Mouse (Mus musculus) hindbrain, embryonic 12.5 days (tissue): ENCODE data around the gene Sorcs3. TPM values are rescaled to one million over a fixed set of nuclear protein-coding genes. Genes with fewer than 3 reads are reported as not detected.

Experiments used
- ATAC-seq: fragments of 200-750 bp; cut with Nextera tagmentation; 2 replicates; pipeline ENCODE4 v1.8.0; 2017; ENCODE audit warnings: moderate TSS enrichment; ENCODE audit not compliant: low FRiP score
- H3K27ac ChIP-seq: fragments of 300-500 bp; sonication (generic); 2 replicates; pipeline ENCODE4 v1.5.1; 2016; ENCODE audit warnings: mild to moderate bottlenecking
- H3K27me3 ChIP-seq: fragments of 300-500 bp; sonication (generic); 2 replicates; pipeline ENCODE4 v1.6.1; 2016; ENCODE audit warnings: mild to moderate bottlenecking
- H3K36me3 ChIP-seq: fragments of 300-500 bp; sonication (generic); 2 replicates; pipeline ENCODE4 v1.6.1; 2016; ENCODE audit warnings: mild to moderate bottlenecking
- H3K4me1 ChIP-seq: fragments of 300-500 bp; sonication (generic); 2 replicates; pipeline ENCODE4 v1.6.1; 2016
- H3K4me2 ChIP-seq: fragments of 300-500 bp; sonication (generic); replicated peaks from 2 replicates; pipeline ENCODE4 v1.6.1; 2016; ENCODE audit warnings: mild to moderate bottlenecking
- H3K4me3 ChIP-seq: fragments of 300-500 bp; sonication (generic); 2 replicates; pipeline ENCODE4 v1.5.1; 2016; ENCODE audit warnings: mild to moderate bottlenecking
- H3K9ac ChIP-seq: fragments of 300-500 bp; sonication (generic); 2 replicates; pipeline ENCODE4 v1.6.1; 2016; ENCODE audit warnings: mild to moderate bottlenecking, moderate library complexity
- H3K9me3 ChIP-seq: fragments of 300-500 bp; sonication (generic); replicated peaks from 2 replicates; pipeline ENCODE4 v1.6.1; 2016; ENCODE audit warnings: mild to moderate bottlenecking
- WGBS: fragments of 180-500 bp; shearing (Covaris S2); methylation state at CpG from one replicate; pipeline ENCODE4 v1.1.7; 2016; 5-methylcytosine and 5-hydroxymethylcytosine counted together
- polyA plus RNA-seq: library from polyadenylated mRNA; unstranded; fragments of >200 nt; fragmentation: Nextera tagmentation; extraction: Ambion mirVana; gene quantifications from 2 replicates; pipeline ENCODE4 v1.2.1, GENCODE M21; 2016

Gene Sorcs3
- polyA plus RNA-seq, 1 experiment from 2014 or later, result 7.6 TPM

DNA sequence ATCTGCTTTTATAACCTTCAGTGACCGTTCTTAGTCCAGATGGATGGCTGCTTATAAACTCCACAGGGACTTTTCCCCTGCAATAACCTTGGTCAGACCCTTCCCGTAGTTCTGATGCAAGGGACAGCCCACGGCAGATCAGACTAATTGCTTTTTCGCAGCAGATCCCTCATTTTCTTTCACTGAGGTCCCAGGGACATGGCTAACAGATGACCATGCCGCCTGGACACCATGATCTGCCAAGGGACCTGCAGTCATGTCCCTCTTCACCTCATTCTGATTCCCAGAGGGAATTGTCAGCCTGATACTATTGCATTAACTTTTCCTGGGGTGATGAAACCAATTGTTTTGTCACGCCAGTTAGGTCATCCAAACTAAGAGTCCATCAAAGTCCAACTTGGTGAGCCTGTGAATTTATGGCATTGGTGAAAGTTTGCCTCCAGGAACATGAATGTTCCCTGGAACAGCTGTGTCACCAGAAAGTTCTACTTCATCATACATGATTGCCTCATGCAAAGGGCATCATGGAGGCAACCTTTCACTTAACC lies 494.4 kb downstream of the Sorcs3 start:
- 54% methylated on average over 6 of the region's 6 CpGs for WGBS
- Histone ChIP-seq H3K27ac (no peak overlapping the region), H3K9me3 (no peaks in the 10 kb centered on the region), H3K36me3 (no peaks in the 10 kb centered on the region), H3K4me2 (no peak overlapping the region), H3K4me3 (no peak overlapping the region), H3K27me3 (no peaks in the 10 kb centered on the region), H3K9ac (no peak overlapping the region), H3K4me1 (peaks cover 5% of the 10 kb centered on the region; the same call in 1 of the 2 replicates)
- no peak for ATAC-seq

DNA sequence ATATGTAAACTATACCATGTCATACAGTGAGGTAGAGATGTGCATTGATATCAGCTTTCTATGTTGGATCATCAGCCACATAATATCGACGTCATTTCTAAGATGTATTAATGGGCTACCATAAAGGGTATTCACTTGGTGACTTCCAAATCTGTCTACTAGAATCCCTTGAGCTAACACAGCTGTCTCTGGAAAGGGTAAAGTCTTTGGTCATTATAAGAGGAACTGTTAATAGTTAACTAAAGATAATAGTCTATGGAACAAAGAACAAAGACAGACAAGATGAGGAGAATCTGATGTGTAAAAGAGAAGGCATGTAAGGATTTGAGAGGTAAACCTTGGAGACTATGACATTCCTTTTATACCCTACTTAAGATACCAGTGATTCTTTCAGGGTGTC lies 497.9 kb downstream of the Sorcs3 start:
- ATAC-seq, result no peak

DNA sequence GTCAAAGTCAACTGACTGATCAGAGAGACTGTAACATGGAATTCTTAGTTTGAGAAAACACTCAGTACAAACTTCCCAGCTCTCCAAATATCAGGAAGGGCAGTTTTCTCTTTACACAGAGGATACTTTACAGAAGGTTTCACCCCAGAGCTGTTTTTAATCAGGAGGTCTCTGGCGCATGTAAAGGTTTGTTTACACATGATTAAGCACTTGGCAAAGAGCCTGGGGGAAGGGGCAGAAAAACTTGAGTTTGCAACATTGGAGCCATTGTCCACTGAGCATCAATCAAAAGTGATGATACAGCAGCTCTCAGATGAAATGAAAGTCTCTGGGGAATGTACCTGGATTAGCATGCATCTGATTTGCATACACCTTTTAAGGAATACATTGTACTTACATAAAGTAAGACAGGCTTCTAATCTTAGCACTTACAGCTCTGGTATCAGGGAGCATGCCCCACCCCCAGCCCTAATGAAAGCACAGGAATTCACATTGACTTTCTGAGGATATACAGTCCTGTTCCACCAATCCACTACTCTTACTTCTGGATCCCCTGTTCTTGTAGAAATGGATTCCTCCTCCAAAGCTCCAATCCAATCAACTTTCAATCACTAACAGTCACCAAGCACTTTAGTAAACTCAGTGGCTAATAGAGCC lies 500.6 kb downstream of the Sorcs3 start:
- H3K9me3 ChIP-seq, result no peaks in the 10 kb centered on the region
- peak; percentile 48; the same call in 1 of the 2 replicates for ATAC-seq
- peaks cover 8% of the 10 kb centered on the region for H3K4me1 ChIP-seq
- no peak overlapping the region for H3K9ac ChIP-seq
- no peak overlapping the region for H3K4me2 ChIP-seq
- no peak overlapping the region for H3K4me3 ChIP-seq
- 14% methylated on average over 1 of the region's 1 CpGs for WGBS
- no peak overlapping the region for H3K27ac ChIP-seq
- no peaks in the 10 kb centered on the region for H3K36me3 ChIP-seq
- H3K27me3 ChIP-seq, result no peaks in the 10 kb centered on the region

More for the DNA sequence above, 497.9 kb downstream of the Sorcs3 start:
- no peaks in the 10 kb centered on the region for H3K36me3 ChIP-seq
- H3K4me2 ChIP-seq, result no peak overlapping the region
- no peaks in the 10 kb centered on the region for H3K27me3 ChIP-seq
- H3K9me3 ChIP-seq, result no peaks in the 10 kb centered on the region
- no peak overlapping the region for H3K9ac ChIP-seq
- H3K4me1 ChIP-seq, result peaks cover 13% of the 10 kb centered on the region
- H3K4me3 ChIP-seq, result no peak overlapping the region
- H3K27ac ChIP-seq, result no peak overlapping the region
- 93% methylated on average over 2 of the region's 2 CpGs for WGBS

DNA sequence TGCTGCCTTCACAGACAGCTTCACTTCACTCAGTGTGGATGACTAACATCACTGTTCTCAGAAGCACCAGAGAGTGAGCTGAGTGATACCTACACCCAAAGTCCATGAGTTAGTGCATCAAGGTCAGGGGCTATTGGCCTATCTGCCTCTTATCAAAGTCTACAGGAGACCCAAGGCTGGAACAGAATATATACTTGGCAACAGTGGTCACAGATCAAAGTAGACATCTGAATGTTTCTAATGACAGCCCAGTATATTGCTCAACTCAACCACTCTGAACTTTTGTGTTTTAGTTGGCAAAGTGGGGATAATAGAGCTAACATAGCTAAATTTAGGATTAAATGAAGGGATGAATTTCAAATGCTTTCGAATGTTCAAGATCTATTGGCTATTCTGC lies 501.1 kb downstream of the Sorcs3 start:
- no peak overlapping the region for H3K4me3 ChIP-seq
- H3K4me1 ChIP-seq, result peaks cover 8% of the 10 kb centered on the region
- no peak for ATAC-seq
- 89% methylated on average over 1 of the region's 1 CpGs for WGBS
- H3K9ac ChIP-seq, result no peak overlapping the region
- no peaks in the 10 kb centered on the region for H3K9me3 ChIP-seq
- H3K27me3 ChIP-seq, result no peaks in the 10 kb centered on the region
- H3K4me2 ChIP-seq, result no peak overlapping the region
- no peaks in the 10 kb centered on the region for H3K36me3 ChIP-seq
- H3K27ac ChIP-seq, result no peak overlapping the region

DNA sequence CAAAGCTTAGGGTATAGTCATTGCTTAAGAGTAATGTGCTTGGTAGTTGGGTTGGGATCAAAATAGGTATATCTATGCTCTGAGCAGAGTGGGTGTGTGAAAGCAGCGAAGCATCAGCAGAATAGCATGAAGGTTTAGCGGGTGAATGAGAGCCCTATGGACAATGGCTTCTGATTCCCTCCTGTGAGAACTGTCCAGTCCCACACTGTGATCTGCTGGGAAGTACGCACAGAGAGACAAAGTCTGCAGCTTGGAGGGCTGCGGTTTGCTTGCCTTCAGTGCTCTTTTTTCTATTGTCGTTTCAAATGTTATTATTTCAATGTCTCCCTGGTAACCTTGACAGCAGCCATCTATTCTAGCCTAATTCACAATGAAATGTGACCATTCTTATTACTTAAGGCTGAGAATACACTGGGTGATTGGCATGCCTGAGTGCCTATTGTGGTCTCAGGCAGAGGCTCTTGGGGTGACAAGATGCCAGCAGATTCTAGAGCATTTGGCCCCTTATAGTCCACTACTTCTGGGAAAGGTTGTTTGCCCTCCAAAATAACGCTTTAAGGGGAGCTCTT lies 520.1 kb downstream of the Sorcs3 start:
- no peaks in the 10 kb centered on the region for H3K27me3 ChIP-seq
- no peak overlapping the region for H3K4me3 ChIP-seq
- H3K36me3 ChIP-seq, result no peaks in the 10 kb centered on the region
- 28% methylated on average over 6 of the region's 6 CpGs for WGBS
- H3K27ac ChIP-seq, result no peak overlapping the region
- no peaks in the 10 kb centered on the region for H3K9me3 ChIP-seq
- no peak overlapping the region; the same call in 1 of the 2 replicates for H3K4me2 ChIP-seq
- no peak overlapping the region for H3K9ac ChIP-seq
- peak; percentile 72 for ATAC-seq
- H3K4me1 ChIP-seq, result peaks cover 10% of the 10 kb centered on the region

DNA sequence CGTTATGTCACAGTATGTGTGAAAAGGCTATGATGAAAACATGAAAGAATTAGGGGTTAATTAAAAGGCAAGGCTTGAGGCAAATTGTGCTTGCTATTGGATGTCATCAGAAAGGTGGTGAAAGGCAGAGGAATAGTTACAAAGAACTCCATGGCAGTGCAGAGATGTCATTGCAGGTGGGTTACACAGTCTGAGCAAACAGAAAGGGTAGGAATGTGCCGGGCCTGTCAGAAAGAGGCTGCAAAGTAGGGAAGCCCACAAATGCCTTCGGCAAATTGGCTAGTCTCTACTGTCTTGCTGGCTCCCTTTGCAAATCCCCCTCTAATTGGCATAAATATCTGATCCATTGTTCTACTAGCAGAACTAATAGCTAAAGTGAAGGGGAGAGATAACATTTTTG lies 521.2 kb downstream of the Sorcs3 start:
- no peak for ATAC-seq
- peaks cover 10% of the 10 kb centered on the region for H3K4me1 ChIP-seq
- WGBS, result 54% methylated on average over 3 of the region's 3 CpGs

DNA sequence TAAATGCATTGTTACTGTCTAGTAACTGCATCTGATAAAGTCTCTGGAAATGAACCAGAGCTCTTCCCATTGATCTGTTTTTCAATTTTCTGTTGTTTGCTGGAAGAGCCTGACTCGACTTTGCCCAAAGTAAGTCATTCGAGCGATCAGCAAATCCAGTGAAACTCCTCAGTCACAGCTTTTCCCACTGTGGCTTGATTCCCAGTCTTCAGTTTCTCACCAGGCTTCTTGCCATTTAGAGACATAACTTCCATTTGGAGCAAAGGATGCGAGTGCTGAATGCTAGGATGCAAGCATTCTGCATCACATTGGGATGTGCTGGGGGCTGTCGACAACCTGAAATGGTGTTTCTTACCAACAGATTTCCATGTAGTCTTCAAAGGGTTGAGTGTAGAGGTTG lies 521.8 kb downstream of the Sorcs3 start:
- H3K36me3 ChIP-seq, result no peaks in the 10 kb centered on the region
- 87% methylated on average over 5 of the region's 5 CpGs for WGBS

More for the DNA sequence above, 521.2 kb downstream of the Sorcs3 start:
- Histone ChIP-seq H3K9ac (no peak overlapping the region), H3K27me3 (no peaks in the 10 kb centered on the region), H3K4me2 (no peak overlapping the region), H3K36me3 (no peaks in the 10 kb centered on the region), H3K27ac (no peak overlapping the region), H3K9me3 (no peaks in the 10 kb centered on the region), H3K4me3 (no peak overlapping the region)

DNA sequence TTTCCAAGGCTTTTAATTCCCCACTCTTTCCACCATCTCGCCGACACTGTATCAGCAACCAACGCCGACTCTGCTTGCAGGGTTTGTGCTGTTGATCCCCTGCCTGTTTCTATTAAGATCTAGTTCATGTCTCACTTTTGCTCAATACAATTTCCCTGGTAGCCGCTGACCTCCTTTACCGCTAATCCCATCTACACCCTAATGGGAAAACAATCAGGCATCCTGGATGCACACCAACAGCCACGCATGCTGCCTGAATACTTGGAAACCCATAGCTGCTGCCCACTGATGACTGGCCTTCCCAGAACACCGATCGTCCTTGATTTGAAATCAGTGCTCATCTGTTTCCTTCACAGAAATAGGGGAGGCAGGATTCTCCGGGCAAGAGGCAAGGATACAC lies 525.9 kb downstream of the Sorcs3 start:
- no peaks in the 10 kb centered on the region for H3K9me3 ChIP-seq
- peaks cover 3% of the 10 kb centered on the region; the same call in 1 of the 2 replicates for H3K4me1 ChIP-seq
- H3K36me3 ChIP-seq, result no peaks in the 10 kb centered on the region
- ATAC-seq, result no peak
- no peak overlapping the region for H3K27ac ChIP-seq
- H3K4me3 ChIP-seq, result no peak overlapping the region
- H3K4me2 ChIP-seq, result no peak overlapping the region
- no peak overlapping the region for H3K9ac ChIP-seq
- 85% methylated on average over 10 of the region's 10 CpGs for WGBS
- H3K27me3 ChIP-seq, result no peaks in the 10 kb centered on the region

More for the DNA sequence above, 521.8 kb downstream of the Sorcs3 start:
- Histone ChIP-seq H3K9ac (no peak overlapping the region), H3K4me1 (peaks cover 10% of the 10 kb centered on the region), H3K4me2 (no peak overlapping the region), H3K27ac (no peak overlapping the region), H3K4me3 (no peak overlapping the region), H3K9me3 (no peaks in the 10 kb centered on the region), H3K27me3 (no peaks in the 10 kb centered on the region)
- ATAC-seq, result no peak

DNA sequence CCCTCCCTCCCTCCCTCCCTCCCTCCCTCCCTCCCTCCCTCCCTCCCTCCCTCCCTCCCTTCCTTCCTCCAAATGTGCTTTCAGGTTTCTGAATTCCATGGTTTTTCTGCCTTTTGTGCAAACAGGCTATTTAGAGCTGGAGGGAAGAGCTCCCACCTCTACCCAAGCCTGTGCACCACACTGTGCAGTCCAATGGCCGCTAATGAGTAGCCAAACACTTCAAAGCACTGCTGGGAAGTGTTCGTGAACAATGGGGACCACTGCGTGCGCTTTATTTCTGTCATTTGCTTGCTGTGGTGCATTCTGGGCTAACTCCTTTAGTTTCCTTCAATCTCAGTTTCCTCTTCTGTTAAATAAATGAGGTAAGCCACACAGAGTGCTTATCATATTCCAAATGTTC lies 528.5 kb downstream of the Sorcs3 start:
- WGBS, result 30% methylated on average over 4 of the region's 4 CpGs
- H3K36me3 ChIP-seq, result no peaks in the 10 kb centered on the region
- H3K9me3 ChIP-seq, result no peaks in the 10 kb centered on the region
- no peak overlapping the region for H3K9ac ChIP-seq
- no peak overlapping the region for H3K27ac ChIP-seq
- H3K4me3 ChIP-seq, result no peak overlapping the region
- H3K4me2 ChIP-seq, result no peak overlapping the region
- no peaks in the 10 kb centered on the region; the same call in 1 of the 2 replicates for H3K4me1 ChIP-seq
- no peaks in the 10 kb centered on the region for H3K27me3 ChIP-seq
- no peak for ATAC-seq

DNA sequence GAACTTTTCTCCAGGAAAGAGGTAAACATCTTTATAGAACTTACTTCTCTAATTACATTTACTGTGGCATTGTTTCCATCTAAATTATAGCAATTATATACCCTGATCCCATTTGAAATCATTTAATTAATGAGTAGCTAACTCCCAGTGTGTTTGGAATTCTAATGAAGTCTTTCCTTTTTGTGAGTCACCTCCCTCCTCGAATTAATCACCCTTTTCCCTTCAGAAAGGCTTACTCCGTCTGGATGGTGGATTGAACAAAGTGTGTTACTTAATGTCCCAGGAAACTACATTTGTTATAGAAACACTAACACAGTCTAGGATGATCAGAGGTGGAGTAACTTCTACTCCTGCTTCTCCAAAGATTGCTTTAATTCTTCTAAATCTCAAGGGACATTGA lies 531.7 kb downstream of the Sorcs3 start:
- Histone ChIP-seq H3K9ac (no peak overlapping the region), H3K27ac (no peak overlapping the region), H3K36me3 (no peaks in the 10 kb centered on the region), H3K27me3 (no peaks in the 10 kb centered on the region), H3K4me2 (no peak overlapping the region), H3K4me1 (no peaks in the 10 kb centered on the region; the same call in 1 of the 2 replicates), H3K4me3 (no peak overlapping the region), H3K9me3 (no peaks in the 10 kb centered on the region)
- WGBS, result 24% methylated on average over 2 of the region's 2 CpGs
- no peak for ATAC-seq

DNA sequence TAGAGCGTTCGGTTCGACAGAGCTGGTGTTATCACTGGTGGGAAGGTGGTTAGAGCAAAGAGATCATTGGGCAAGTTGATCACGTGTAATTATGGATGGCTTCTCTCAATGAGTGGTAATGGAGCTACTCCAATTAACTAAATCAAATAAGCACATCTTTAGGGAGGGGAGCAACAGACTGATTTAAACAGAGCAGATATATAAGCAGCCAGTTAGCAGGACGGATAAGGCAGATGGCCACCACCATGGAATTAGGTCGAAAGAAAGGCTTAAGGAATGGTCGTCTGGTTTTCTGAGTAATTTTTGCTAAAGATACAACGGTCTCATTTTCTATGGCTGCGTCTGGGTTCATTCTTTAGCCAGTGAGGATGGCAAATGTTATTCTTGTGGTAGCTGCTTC lies 549.3 kb downstream of the Sorcs3 start:
- H3K36me3 ChIP-seq, result no peaks in the 10 kb centered on the region
- no peaks in the 10 kb centered on the region for H3K9me3 ChIP-seq
- no peak overlapping the region for H3K9ac ChIP-seq
- no peak overlapping the region for H3K27ac ChIP-seq
- H3K4me1 ChIP-seq, result peaks cover 2% of the 10 kb centered on the region; the same call in 1 of the 2 replicates
- H3K27me3 ChIP-seq, result no peaks in the 10 kb centered on the region
- WGBS, result 81% methylated on average over 9 of the region's 9 CpGs
- no peak overlapping the region for H3K4me3 ChIP-seq
- H3K4me2 ChIP-seq, result no peak overlapping the region
- ATAC-seq, result no peak

DNA sequence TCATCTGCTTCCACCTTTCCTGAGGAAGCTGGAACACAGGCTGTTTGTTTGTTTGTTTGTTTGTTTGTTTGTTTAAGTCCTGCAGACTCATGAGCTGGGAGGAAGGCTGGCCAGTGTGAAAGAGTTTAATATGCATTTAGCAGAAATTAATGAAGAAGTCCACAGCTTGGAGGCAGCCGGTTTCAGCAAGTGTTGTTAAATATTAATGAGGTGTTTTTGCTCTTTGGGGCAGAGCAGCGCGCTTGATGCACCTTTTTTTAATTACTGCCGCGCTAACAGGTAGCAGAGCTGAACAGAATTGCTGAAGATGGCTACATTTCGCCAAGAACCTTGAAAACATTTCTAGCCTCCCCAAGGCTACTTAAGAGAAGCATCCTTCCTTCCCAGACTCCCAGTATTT lies 551.0 kb downstream of the Sorcs3 start:
- Histone ChIP-seq H3K27me3 (no peaks in the 10 kb centered on the region), H3K27ac (no peak overlapping the region), H3K36me3 (no peaks in the 10 kb centered on the region), H3K4me1 (peaks cover 2% of the 10 kb centered on the region; the same call in 1 of the 2 replicates), H3K9me3 (no peaks in the 10 kb centered on the region), H3K4me3 (no peak overlapping the region), H3K4me2 (no peak overlapping the region), H3K9ac (no peak overlapping the region)
- WGBS, result 67% methylated on average over 6 of the region's 6 CpGs
- no peak for ATAC-seq

DNA sequence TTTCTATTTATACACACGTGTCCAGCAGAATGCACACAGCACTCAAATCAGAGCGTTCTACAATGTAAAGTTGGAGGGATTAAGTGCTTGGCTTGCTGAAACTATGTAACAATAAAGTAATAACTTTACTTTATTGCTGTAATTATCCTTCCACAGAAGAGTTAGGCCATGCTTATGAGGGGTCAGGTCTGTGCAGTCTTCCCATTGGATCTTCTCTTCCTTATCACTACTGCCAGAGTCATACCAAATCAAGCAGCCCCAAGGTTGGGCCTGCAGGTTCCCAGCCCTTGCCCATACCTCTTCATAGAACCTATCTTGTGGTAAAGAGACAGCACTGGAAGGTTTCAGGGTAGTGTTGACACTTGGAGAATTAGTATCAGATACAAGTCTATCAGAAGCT lies 560.7 kb downstream of the Sorcs3 start:
- Histone ChIP-seq H3K4me2 (no peak overlapping the region), H3K9ac (no peak overlapping the region), H3K27ac (no peak overlapping the region), H3K4me1 (no peaks in the 10 kb centered on the region), H3K9me3 (no peaks in the 10 kb centered on the region), H3K4me3 (no peak overlapping the region), H3K27me3 (no peaks in the 10 kb centered on the region), H3K36me3 (no peaks in the 10 kb centered on the region)
- WGBS, result 100% methylated on average over 2 of the region's 2 CpGs
- no peak for ATAC-seq
